Mouse (Mus musculus): ENCODE measurements around the gene Mlec. TPM values are rescaled to one million over a fixed set of nuclear protein-coding genes. Genes with fewer than 3 reads are reported as not detected.

Mlec gene
- polyA plus RNA-seq, 1 experiment from 2014 or later, result 53.6 TPM

- H3K4me1 ChIP-seq (ENCODE audit: control insufficient read depth in 2 of 2, insufficient read depth in 2 of 2, low read length in 2 of 2), result peaks cover 38 to 64% of the 10 kb centered on the region in 2 experiments
- H3K4me2 ChIP-seq (ENCODE audit: low read length), result peak overlapping the region; percentile 83
- H3K9ac ChIP-seq (ENCODE audit: low read length), result peak overlapping the region; percentile 98
- H3K9me3 ChIP-seq (ENCODE audit: control insufficient read depth, low read length), result no peaks in the 10 kb centered on the region
- 43% methylated on average over 7 of the region's 7 CpGs for WGBS
- no peaks in the 10 kb centered on the region for H3K27me3 ChIP-seq (ENCODE audit: control insufficient read depth, insufficient read depth, low read length)
- no peak overlapping the region for H3K27ac ChIP-seq (replicated peaks in 1 of 2; ENCODE audit: control insufficient read depth in 1 of 2, insufficient read depth in 1 of 2, low read depth in 2 of 2, low read length in 2 of 2)
- ATAC-seq (ENCODE audit: insufficient number of reproducible peaks, insufficient read depth, low FRiP score, low read depth), result no peak
- peak overlapping the region; percentile 13 to 99 for H3K4me3 ChIP-seq (ENCODE audit: control insufficient read depth in 1 of 2, insufficient read depth in 1 of 2, low read depth in 1 of 2, low read length in 2 of 2)
- H3K36me3 ChIP-seq (ENCODE audit: control insufficient read depth, insufficient read depth, low read length), result no peaks in the 10 kb centered on the region; the same call in 1 of the 2 replicates
Observed at GRCm38 (mm10) chr5:115156401-115156800, 1.6 kb downstream of the Mlec start.

- Histone ChIP-seq H3K9ac (ENCODE audit: low read length) (peak overlapping the region; percentile 98), H3K4me3 (ENCODE audit: control insufficient read depth in 1 of 2, insufficient read depth in 1 of 2, low read depth in 1 of 2, low read length in 2 of 2) (peak overlapping the region; percentile 29 to 99), H3K4me1 (ENCODE audit: control insufficient read depth in 2 of 2, insufficient read depth in 2 of 2, low read length in 2 of 2) (peaks cover 34 to 62% of the 10 kb centered on the region in 2 experiments), H3K36me3 (ENCODE audit: control insufficient read depth, insufficient read depth, low read length) (peaks cover 3% of the 10 kb centered on the region), H3K27me3 (ENCODE audit: control insufficient read depth, insufficient read depth, low read length) (no peaks in the 10 kb centered on the region), H3K4me2 (ENCODE audit: low read length) (peak overlapping the region; percentile 83), H3K9me3 (ENCODE audit: control insufficient read depth, low read length) (no peaks in the 10 kb centered on the region), H3K27ac (replicated peaks in 1 of 2; ENCODE audit: control insufficient read depth in 1 of 2, insufficient read depth in 1 of 2, low read depth in 2 of 2, low read length in 2 of 2) (no peak overlapping the region; a peak in 1 of 4 replicates)
- ATAC-seq (ENCODE audit: insufficient number of reproducible peaks, insufficient read depth, low FRiP score, low read depth), result no peak
- 16% methylated on average over 5 of the region's 5 CpGs for WGBS
Observed at GRCm38 (mm10) chr5:115155831-115156230, 2.1 kb downstream of the Mlec start.

- no peak for ATAC-seq (ENCODE audit: insufficient number of reproducible peaks, insufficient read depth, low FRiP score, low read depth)
- H3K27ac ChIP-seq (replicated peaks in 1 of 2; ENCODE audit: control insufficient read depth in 1 of 2, insufficient read depth in 1 of 2, low read depth in 2 of 2, low read length in 2 of 2), result no peak overlapping the region; a peak in 1 of 4 replicates
Observed at GRCm38 (mm10) chr5:115155156-115155631, 2.8 kb downstream of the Mlec start.

GRCm38 (mm10) chr5:115152132-115152956 is 5.6 kb downstream of the Mlec start:
- 24% methylated on average over 8 of the region's 8 CpGs for WGBS
- Histone ChIP-seq H3K4me3 (ENCODE audit: control insufficient read depth in 1 of 2, insufficient read depth in 1 of 2, low read depth in 1 of 2, low read length in 2 of 2) (no peak overlapping the region), H3K4me1 (ENCODE audit: control insufficient read depth in 2 of 2, insufficient read depth in 2 of 2, low read length in 2 of 2) (peaks cover 30 to 55% of the 10 kb centered on the region in 2 experiments)

More at GRCm38 (mm10) chr5:115155156-115155631, 2.8 kb downstream of the Mlec start:
- Histone ChIP-seq H3K27me3 (ENCODE audit: control insufficient read depth, insufficient read depth, low read length) (no peaks in the 10 kb centered on the region), H3K9ac (ENCODE audit: low read length) (peak overlapping the region; percentile 98), H3K36me3 (ENCODE audit: control insufficient read depth, insufficient read depth, low read length) (peaks cover 9% of the 10 kb centered on the region), H3K9me3 (ENCODE audit: control insufficient read depth, low read length) (no peaks in the 10 kb centered on the region), H3K4me1 (ENCODE audit: control insufficient read depth in 2 of 2, insufficient read depth in 2 of 2, low read length in 2 of 2) (peaks cover 34 to 62% of the 10 kb centered on the region in 2 experiments), H3K4me3 (ENCODE audit: control insufficient read depth in 1 of 2, insufficient read depth in 1 of 2, low read depth in 1 of 2, low read length in 2 of 2) (peak overlapping the region; percentile 29 to 99), H3K4me2 (ENCODE audit: low read length) (peak overlapping the region; percentile 83)
- 43% methylated on average over 13 of the region's 13 CpGs for WGBS

GRCm38 (mm10) chr5:115151457-115151856 is 6.5 kb downstream of the Mlec start:
- H3K9ac ChIP-seq (ENCODE audit: low read length), result no peak overlapping the region
- 83% methylated on average over 13 of the region's 13 CpGs for WGBS
- no peak overlapping the region for H3K4me2 ChIP-seq (ENCODE audit: low read length)
- ATAC-seq (ENCODE audit: insufficient number of reproducible peaks, insufficient read depth, low FRiP score, low read depth), result no peak
- peaks cover 46% of the 10 kb centered on the region for H3K36me3 ChIP-seq (ENCODE audit: control insufficient read depth, insufficient read depth, low read length)
- peaks cover 29 to 51% of the 10 kb centered on the region in 2 experiments for H3K4me1 ChIP-seq (ENCODE audit: control insufficient read depth in 2 of 2, insufficient read depth in 2 of 2, low read length in 2 of 2)
- no peaks in the 10 kb centered on the region for H3K27me3 ChIP-seq (ENCODE audit: control insufficient read depth, insufficient read depth, low read length)
- no peak overlapping the region for H3K4me3 ChIP-seq (ENCODE audit: control insufficient read depth in 1 of 2, insufficient read depth in 1 of 2, low read depth in 1 of 2, low read length in 2 of 2)
- no peak overlapping the region for H3K27ac ChIP-seq (replicated peaks in 1 of 2; ENCODE audit: control insufficient read depth in 1 of 2, insufficient read depth in 1 of 2, low read depth in 2 of 2, low read length in 2 of 2)
- H3K9me3 ChIP-seq (ENCODE audit: control insufficient read depth, low read length), result no peaks in the 10 kb centered on the region

More at GRCm38 (mm10) chr5:115152132-115152956, 5.6 kb downstream of the Mlec start:
- Histone ChIP-seq H3K4me2 (ENCODE audit: low read length) (no peak overlapping the region; the same call in none of the 2 replicates), H3K27me3 (ENCODE audit: control insufficient read depth, insufficient read depth, low read length) (no peaks in the 10 kb centered on the region), H3K27ac (replicated peaks in 1 of 2; ENCODE audit: control insufficient read depth in 1 of 2, insufficient read depth in 1 of 2, low read depth in 2 of 2, low read length in 2 of 2) (peak overlapping the region; percentile 19 to 51), H3K36me3 (ENCODE audit: control insufficient read depth, insufficient read depth, low read length) (peaks cover 37% of the 10 kb centered on the region), H3K9ac (ENCODE audit: low read length) (peak overlapping the region; percentile 6; the same call in 1 of the 2 replicates), H3K9me3 (ENCODE audit: control insufficient read depth, low read length) (no peaks in the 10 kb centered on the region)
- no peak for ATAC-seq (ENCODE audit: insufficient number of reproducible peaks, insufficient read depth, low FRiP score, low read depth)

- H3K36me3 ChIP-seq (ENCODE audit: control insufficient read depth, insufficient read depth, low read length), result peaks cover 50% of the 10 kb centered on the region
- H3K27me3 ChIP-seq (ENCODE audit: control insufficient read depth, insufficient read depth, low read length), result no peaks in the 10 kb centered on the region
- H3K27ac ChIP-seq (replicated peaks in 1 of 2; ENCODE audit: control insufficient read depth in 1 of 2, insufficient read depth in 1 of 2, low read depth in 2 of 2, low read length in 2 of 2), result no peak overlapping the region
- peaks cover 27 to 46% of the 10 kb centered on the region in 2 experiments for H3K4me1 ChIP-seq (ENCODE audit: control insufficient read depth in 2 of 2, insufficient read depth in 2 of 2, low read length in 2 of 2)
- 61% methylated on average over 5 of the region's 5 CpGs for WGBS
- H3K9ac ChIP-seq (ENCODE audit: low read length), result no peak overlapping the region
- no peak for ATAC-seq (ENCODE audit: insufficient number of reproducible peaks, insufficient read depth, low FRiP score, low read depth)
- H3K4me3 ChIP-seq (ENCODE audit: control insufficient read depth in 1 of 2, insufficient read depth in 1 of 2, low read depth in 1 of 2, low read length in 2 of 2), result no peak overlapping the region
- H3K4me2 ChIP-seq (ENCODE audit: low read length), result no peak overlapping the region
- no peaks in the 10 kb centered on the region for H3K9me3 ChIP-seq (ENCODE audit: control insufficient read depth, low read length)
Observed at GRCm38 (mm10) chr5:115150991-115151390, 7.0 kb downstream of the Mlec start.

- Histone ChIP-seq H3K4me1 (ENCODE audit: control insufficient read depth in 2 of 2, insufficient read depth in 2 of 2, low read length in 2 of 2) (peaks cover 16 to 35% of the 10 kb centered on the region in 2 experiments), H3K27ac (replicated peaks in 1 of 2; ENCODE audit: control insufficient read depth in 1 of 2, insufficient read depth in 1 of 2, low read depth in 2 of 2, low read length in 2 of 2) (no peak overlapping the region), H3K4me2 (ENCODE audit: low read length) (no peak overlapping the region), H3K36me3 (ENCODE audit: control insufficient read depth, insufficient read depth, low read length) (peaks cover 61% of the 10 kb centered on the region), H3K4me3 (ENCODE audit: control insufficient read depth in 1 of 2, insufficient read depth in 1 of 2, low read depth in 1 of 2, low read length in 2 of 2) (no peak overlapping the region), H3K9ac (ENCODE audit: low read length) (no peak overlapping the region), H3K27me3 (ENCODE audit: control insufficient read depth, insufficient read depth, low read length) (no peaks in the 10 kb centered on the region), H3K9me3 (ENCODE audit: control insufficient read depth, low read length) (no peaks in the 10 kb centered on the region)
- WGBS, result 95% methylated on average over 14 of the region's 14 CpGs
- no peak for ATAC-seq (ENCODE audit: insufficient number of reproducible peaks, insufficient read depth, low FRiP score, low read depth)
Observed at GRCm38 (mm10) chr5:115149675-115150459, 8.1 kb downstream of the Mlec start.

Data from heart, embryonic 14.5 days (tissue).